Mouse (Mus musculus) neural tube, embryonic 12.5 days (tissue): ENCODE results near the gene Nelfe. TPM values are rescaled to one million over a fixed set of nuclear protein-coding genes. Genes with fewer than 3 reads are reported as not detected.
A peak's percentile ranks its signal among the peaks of the same experiment; 100 is the strongest.

ENCODE experiments used
- ATAC-seq: fragments of 200-750 bp; cut with Nextera tagmentation; 2 replicates; pipeline ENCODE4 v1.8.0; 2017; ENCODE audit warnings: low read depth, mild to moderate bottlenecking, moderate TSS enrichment, moderate library complexity; ENCODE audit not compliant: low FRiP score
- H3K27ac ChIP-seq: fragments of 300-500 bp; sonication (generic); 2 replicates; pipeline ENCODE4 v1.5.1; 2016
- H3K27me3 ChIP-seq: fragments of 300-500 bp; sonication (generic); replicated peaks from 2 replicates; pipeline ENCODE4 v1.6.1; 2016; ENCODE audit warnings: mild to moderate bottlenecking
- H3K36me3 ChIP-seq: fragments of 300-500 bp; sonication (generic); 2 replicates; pipeline ENCODE4 v1.6.1; 2016; ENCODE audit warnings: mild to moderate bottlenecking
- H3K4me1 ChIP-seq: fragments of 300-500 bp; sonication (generic); 2 replicates; pipeline ENCODE4 v1.6.1; 2016
- H3K4me2 ChIP-seq: fragments of 300-500 bp; sonication (generic); replicated peaks from 2 replicates; pipeline ENCODE4 v1.6.1; 2016; ENCODE audit warnings: mild to moderate bottlenecking
- H3K4me3 ChIP-seq: fragments of 300-500 bp; sonication (generic); 2 replicates; pipeline ENCODE4 v1.5.1; 2016
- H3K9ac ChIP-seq: fragments of 300-500 bp; sonication (generic); 2 replicates; pipeline ENCODE4 v1.6.1; 2016; ENCODE audit warnings: mild to moderate bottlenecking
- H3K9me3 ChIP-seq: fragments of 300-500 bp; sonication (generic); 2 replicates; pipeline ENCODE4 v1.6.1; 2016; ENCODE audit warnings: mild to moderate bottlenecking
- WGBS: fragments of 180-500 bp; shearing (Covaris S2); methylation state at CpG from one replicate; pipeline ENCODE4 v1.1.7; 2016; 5-methylcytosine and 5-hydroxymethylcytosine counted together
- polyA plus RNA-seq: library from polyadenylated mRNA; unstranded; fragments of >200 nt; fragmentation: Nextera tagmentation; extraction: Ambion mirVana; gene quantifications from 2 replicates; pipeline ENCODE4 v1.2.1, GENCODE M21; 2016

The Nelfe gene
- polyA plus RNA-seq, 1 experiment from 2014 or later = 95.9 TPM

DNA sequence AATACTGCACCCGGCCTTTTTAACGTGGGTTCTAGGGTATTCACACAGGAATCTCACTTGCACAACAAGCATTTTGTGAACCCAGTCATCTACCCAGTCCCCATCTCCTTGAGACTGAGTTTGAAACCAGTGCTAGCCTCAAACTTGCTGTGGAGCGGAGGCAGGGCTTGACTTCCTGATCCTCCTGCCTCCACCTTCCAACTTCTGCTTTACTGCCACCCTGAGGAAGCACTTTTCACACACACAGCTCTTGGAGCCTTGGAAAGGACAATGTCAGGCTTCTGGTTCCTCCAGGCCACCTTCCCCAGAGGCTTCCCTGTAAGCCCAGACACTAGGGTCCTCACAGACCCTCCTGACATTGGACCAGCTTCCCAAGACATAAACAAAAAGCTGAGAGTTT, 33.1 kb downstream of the Nelfe start:
- Histone ChIP-seq H3K9ac (no peak overlapping the region), H3K4me3 (no peak overlapping the region), H3K27me3 (peaks cover 8% of the 10 kb centered on the region), H3K4me2 (no peak overlapping the region), H3K4me1 (no peaks in the 10 kb centered on the region), H3K36me3 (no peaks in the 10 kb centered on the region), H3K27ac (no peak overlapping the region), H3K9me3 (no peaks in the 10 kb centered on the region)
- no peak for ATAC-seq
- 66% methylated on average over 3 of the region's 3 CpGs for WGBS

DNA sequence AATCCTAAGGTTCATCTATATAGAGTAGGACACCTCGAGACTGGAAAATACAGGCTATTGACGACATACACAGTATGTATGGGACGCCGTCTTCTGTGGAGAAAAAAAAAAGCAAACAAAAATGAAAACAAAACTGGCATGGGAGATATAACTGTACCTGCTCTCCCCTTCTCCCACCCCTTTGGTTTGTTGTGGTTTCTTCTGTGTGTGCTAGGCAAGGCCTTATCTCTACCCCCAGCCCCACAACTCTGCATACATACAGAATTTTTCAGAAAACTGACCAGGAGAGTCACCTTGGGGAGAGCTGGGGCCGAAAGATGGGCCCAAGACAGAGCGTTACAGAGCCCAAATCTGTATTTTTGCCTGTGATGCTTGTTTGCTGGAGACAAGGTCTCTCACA, 34.5 kb downstream of the Nelfe start:
- Histone ChIP-seq H3K4me3 (no peak overlapping the region), H3K9ac (no peak overlapping the region), H3K27ac (no peak overlapping the region), H3K4me2 (no peak overlapping the region), H3K36me3 (no peaks in the 10 kb centered on the region), H3K9me3 (no peaks in the 10 kb centered on the region), H3K4me1 (no peaks in the 10 kb centered on the region), H3K27me3 (peaks cover 8% of the 10 kb centered on the region)
- ATAC-seq = no peak
- 87% methylated on average over 6 of the region's 6 CpGs for WGBS

DNA sequence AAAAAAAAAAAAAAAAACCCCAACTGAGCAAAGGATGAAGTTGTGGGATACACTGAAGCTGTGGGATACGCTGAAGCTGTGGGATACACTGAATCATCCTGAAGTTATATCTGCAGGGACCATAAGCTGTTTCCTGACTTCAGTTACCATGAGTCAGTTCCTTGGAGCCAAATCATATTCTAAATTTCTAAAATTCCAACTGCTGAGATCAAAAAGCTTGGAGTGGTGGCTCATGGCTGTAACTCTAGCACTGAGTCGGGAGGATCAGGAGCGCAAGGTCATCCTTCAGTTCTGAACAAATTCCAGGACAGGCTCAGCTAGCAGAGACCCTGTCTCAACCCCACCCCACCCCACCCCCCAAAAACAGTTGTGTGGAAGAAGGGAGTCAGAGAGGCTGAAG, 35.4 kb downstream of the Nelfe start:
- H3K9ac ChIP-seq = no peak overlapping the region
- no peak overlapping the region for H3K4me2 ChIP-seq
- H3K9me3 ChIP-seq = no peaks in the 10 kb centered on the region
- no peak overlapping the region for H3K4me3 ChIP-seq
- ATAC-seq = no peak
- no peak overlapping the region for H3K27ac ChIP-seq
- no peaks in the 10 kb centered on the region for H3K4me1 ChIP-seq
- no peaks in the 10 kb centered on the region for H3K36me3 ChIP-seq
- peaks cover 8% of the 10 kb centered on the region for H3K27me3 ChIP-seq
- 84% methylated on average over 3 of the region's 3 CpGs for WGBS

DNA sequence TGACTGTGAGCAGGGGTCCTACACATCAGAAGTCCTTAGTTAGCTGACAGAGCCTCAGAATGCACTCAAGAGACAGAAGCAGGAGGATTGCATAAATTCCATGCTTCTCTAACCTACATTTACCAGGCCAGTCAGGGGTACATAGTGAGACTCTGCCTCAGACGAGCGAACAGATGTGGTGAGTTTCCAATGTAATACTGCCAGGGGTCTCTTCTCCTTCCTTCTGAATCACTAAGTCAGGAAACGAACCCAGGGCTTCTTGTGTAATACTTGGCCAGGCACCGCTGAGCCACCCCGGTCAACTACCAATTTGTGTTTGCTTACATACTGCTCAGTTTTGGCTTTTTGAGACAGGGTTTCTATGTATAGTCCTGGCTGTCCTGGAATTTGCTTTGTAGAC, 37.8 kb downstream of the Nelfe start:
- no peak overlapping the region for H3K4me2 ChIP-seq
- no peaks in the 10 kb centered on the region for H3K4me1 ChIP-seq
- no peak overlapping the region for H3K4me3 ChIP-seq
- no peak for ATAC-seq
- H3K9ac ChIP-seq = no peak overlapping the region
- no peaks in the 10 kb centered on the region for H3K9me3 ChIP-seq
- no peak overlapping the region for H3K27ac ChIP-seq
- no peaks in the 10 kb centered on the region for H3K36me3 ChIP-seq
- WGBS = 89% methylated on average over 5 of the region's 5 CpGs
- H3K27me3 ChIP-seq = no peaks in the 10 kb centered on the region

DNA sequence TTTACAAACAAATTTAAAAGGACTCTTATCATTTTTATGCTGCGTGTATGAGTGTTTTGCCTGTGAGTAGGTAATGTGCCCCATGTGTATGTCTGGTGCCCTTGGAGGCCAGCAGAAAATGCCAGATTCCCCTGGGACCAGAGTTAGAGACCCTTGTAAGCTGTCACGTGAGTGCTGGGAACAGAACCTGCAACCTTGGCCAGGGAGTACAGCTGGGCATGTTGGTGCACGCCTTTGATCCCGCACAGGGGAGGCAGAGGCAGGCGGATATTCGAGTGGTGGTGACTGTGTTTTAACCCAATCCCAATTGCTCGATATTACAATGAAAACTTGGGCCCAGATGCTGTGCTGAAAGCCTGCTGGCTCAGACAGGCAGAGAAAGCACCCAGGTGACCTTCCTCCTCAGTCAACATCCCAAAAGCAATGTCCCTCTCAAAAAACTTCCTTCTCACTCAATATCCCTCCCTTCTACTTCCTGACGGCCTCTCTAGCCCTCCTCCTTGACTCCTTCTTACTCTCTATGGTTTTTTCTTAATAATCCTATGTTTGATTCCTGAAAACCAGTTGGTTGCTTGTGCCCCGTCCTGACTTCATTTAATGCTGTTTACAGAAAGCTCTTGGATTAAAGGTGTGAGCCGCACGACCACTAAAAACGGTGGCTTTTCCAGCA, 40.0 kb downstream of the Nelfe start:
- no peak overlapping the region for H3K27ac ChIP-seq
- no peaks in the 10 kb centered on the region for H3K9me3 ChIP-seq
- no peaks in the 10 kb centered on the region for H3K27me3 ChIP-seq
- WGBS = 88% methylated on average over 12 of the region's 12 CpGs
- no peak overlapping the region for H3K4me3 ChIP-seq
- H3K4me2 ChIP-seq = no peak overlapping the region
- peaks cover 10% of the 10 kb centered on the region for H3K4me1 ChIP-seq
- no peak for ATAC-seq
- no peak overlapping the region for H3K9ac ChIP-seq
- H3K36me3 ChIP-seq = no peaks in the 10 kb centered on the region

DNA sequence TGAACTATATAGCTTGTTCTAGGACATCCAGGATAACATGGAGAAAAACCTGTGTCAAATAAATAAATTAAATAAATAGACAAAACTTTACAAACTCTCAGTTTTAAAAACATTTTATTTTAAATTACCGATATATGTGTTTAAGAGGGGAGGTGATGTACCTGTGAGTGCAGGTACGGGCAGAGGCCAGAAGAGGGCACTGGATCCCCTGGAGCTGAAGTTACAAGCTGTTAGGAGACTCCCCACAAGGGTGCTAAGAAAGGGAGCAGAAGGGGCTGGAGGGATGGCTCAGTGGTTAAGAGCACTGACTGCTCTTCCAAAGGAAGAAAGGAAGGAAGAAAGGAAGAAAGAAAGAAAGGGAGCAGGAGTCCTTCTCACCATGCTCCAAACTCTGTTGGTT, 41.2 kb downstream of the Nelfe start:
- 95% methylated on average over 2 of the region's 2 CpGs for WGBS
- no peak for ATAC-seq
- H3K4me1 ChIP-seq = peaks cover 21% of the 10 kb centered on the region
- no peak overlapping the region for H3K4me3 ChIP-seq
- no peaks in the 10 kb centered on the region for H3K27me3 ChIP-seq
- H3K9me3 ChIP-seq = no peaks in the 10 kb centered on the region
- no peak overlapping the region for H3K4me2 ChIP-seq
- peaks cover 7% of the 10 kb centered on the region; the same call in 1 of the 2 replicates for H3K36me3 ChIP-seq
- no peak overlapping the region for H3K27ac ChIP-seq
- no peak overlapping the region for H3K9ac ChIP-seq

DNA sequence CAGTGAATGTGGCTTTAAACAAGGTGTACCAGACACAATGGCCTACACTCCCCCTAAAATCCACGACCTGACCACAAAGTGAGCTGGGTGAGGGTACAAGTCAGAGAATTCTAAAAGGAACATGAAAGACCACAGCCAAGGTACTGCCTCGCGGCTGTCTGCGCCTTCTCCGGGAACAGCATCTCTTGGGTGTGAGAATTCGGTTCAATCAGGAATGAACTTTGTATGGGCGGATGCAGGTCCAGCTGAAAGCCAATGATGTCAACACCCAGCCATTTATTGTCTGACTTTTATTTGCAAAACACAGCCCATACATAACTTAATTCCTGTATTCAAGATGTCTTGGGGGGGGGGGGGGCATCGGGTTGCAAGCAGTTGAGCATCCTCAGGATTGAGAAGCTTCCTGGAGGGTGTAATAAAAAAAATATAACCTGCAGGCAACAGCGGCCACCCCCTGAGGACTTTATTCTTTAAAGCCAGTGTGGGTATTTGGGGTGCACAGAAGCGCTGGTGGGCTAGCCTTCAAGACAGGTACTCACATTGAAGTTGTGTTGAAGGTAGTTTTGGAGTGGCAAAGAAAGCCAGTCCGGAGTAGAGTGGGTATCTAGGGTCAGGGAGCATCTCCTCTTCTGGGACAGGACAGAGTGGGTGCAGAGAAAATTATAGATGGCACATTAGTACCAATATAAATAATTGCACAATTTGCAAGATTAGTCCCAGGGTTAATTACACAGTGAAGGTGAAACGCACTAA, 43.1 kb downstream of the Nelfe start:
- ATAC-seq = no peak
- H3K4me2 ChIP-seq = peak overlapping the region; percentile 98
- no peak overlapping the region for H3K4me3 ChIP-seq
- 65% methylated on average over 12 of the region's 12 CpGs for WGBS
- H3K27ac ChIP-seq = 0 out of 2 replicates have a peak overlapping the region, but pooled peaks have one; percentile 1
- H3K9ac ChIP-seq = 0 out of 2 replicates have a peak overlapping the region, but pooled peaks have one; percentile 95
- peaks cover 37% of the 10 kb centered on the region for H3K4me1 ChIP-seq
- H3K9me3 ChIP-seq = no peaks in the 10 kb centered on the region
- H3K27me3 ChIP-seq = no peaks in the 10 kb centered on the region
- peaks cover 8% of the 10 kb centered on the region; the same call in 1 of the 2 replicates for H3K36me3 ChIP-seq

DNA sequence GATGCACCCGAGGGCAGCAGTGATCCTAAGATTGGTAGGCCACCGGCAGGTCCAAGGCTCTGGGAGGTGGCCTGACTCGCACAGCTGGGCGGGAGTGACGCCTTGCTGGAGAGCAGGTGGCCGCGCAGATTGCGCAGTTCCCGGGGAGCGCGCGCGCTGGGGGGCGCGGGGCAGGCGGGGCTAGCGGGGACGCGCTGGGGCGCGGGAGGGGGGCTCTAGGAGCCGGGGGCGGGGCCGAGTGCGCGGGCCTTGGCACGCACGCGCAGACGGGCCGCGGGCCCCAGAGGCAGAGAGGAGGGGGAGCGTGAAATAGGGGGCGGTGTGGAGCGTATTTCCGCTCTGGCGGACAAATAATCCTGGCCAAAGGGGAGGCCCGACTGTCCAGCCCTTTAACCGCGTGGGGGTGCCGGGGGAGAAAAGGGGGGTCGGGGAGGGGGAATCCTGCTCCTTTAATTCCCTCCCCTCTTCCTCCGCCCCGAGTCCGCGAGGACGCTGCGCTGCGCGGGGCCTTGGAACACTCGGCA, 43.9 kb downstream of the Nelfe start:
- under 1% methylated on average over 42 of the region's 51 CpGs for WGBS
- Histone ChIP-seq H3K9ac (peak overlapping the region; percentile 95), H3K27ac (peak overlapping the region; percentile 84), H3K4me3 (peak overlapping the region; percentile 88), H3K36me3 (peaks cover 8% of the 10 kb centered on the region; the same call in 1 of the 2 replicates), H3K9me3 (no peaks in the 10 kb centered on the region), H3K4me2 (peak overlapping the region; percentile 98), H3K4me1 (peaks cover 37% of the 10 kb centered on the region), H3K27me3 (no peaks in the 10 kb centered on the region)
- peak; percentile 85 for ATAC-seq

DNA sequence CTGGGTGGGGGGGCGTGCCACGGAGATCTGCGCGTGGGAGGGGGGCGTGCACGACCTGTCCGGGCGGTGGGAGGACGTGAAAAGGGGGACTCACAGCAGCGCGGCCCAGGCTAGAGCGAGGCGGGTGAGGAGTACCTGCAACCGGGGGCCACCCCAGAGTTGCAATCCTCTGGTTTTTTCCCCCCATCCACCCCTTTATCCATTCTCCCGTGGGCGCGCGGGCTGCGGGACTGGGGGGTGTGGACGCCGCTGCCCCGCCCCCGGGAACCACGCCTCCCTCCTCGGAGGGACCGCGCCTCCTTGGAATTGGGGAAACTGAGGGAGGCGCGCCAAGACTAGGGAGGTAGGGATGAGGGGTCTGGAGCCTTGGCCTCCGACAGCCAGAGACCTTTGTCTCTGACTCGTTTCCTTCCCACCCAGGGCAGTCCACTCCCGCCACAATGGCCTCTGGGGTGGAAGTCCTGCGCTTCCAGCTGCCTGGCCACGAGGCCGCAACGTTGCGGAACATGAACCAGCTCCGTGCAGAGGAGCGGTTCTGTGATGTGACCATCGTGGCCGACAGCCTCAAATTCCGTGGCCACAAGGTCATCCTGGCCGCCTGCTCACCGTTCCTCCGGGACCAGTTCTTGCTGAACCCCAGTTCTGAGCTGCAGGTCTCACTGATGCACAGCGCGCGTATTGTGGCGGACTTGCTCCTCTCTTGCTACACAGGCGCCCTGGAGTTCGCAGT, 44.8 kb downstream of the Nelfe start:
- Histone ChIP-seq H3K36me3 (peaks cover 8% of the 10 kb centered on the region; the same call in 1 of the 2 replicates), H3K27ac (peak overlapping the region; percentile 84), H3K4me2 (peak overlapping the region; percentile 98), H3K4me3 (peak overlapping the region; percentile 88), H3K4me1 (peaks cover 41% of the 10 kb centered on the region), H3K9me3 (no peaks in the 10 kb centered on the region), H3K27me3 (no peaks in the 10 kb centered on the region), H3K9ac (peak overlapping the region; percentile 95)
- peak; percentile 34; the same call in 1 of the 2 replicates for ATAC-seq
- WGBS = 6% methylated on average over 51 of the region's 51 CpGs

DNA sequence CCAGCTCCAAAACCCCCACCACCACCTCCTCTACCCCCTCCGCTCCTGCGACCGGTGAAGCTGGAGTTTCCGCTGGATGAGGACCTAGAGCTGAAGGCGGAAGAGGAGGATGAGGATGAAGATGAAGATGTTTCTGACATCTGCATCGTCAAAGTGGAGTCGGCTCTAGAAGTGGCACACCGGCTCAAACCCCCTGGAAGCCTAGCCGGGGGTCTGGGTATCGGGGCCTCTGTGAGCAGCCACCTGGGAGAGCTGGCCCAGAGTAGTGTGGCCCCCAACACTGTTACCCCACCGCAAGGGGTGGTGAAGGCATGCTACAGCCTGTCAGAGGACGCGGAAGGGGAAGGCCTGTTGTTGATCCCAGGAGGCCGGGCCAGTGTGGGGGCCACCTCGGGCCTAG, 45.5 kb downstream of the Nelfe start:
- peak overlapping the region; percentile 88 for H3K4me3 ChIP-seq
- H3K36me3 ChIP-seq = peaks cover 8% of the 10 kb centered on the region; the same call in 1 of the 2 replicates
- ATAC-seq = no peak
- H3K9ac ChIP-seq = peak overlapping the region; percentile 95
- H3K4me2 ChIP-seq = peak overlapping the region; percentile 98
- H3K27ac ChIP-seq = no peak overlapping the region
- WGBS = 96% methylated on average over 15 of the region's 15 CpGs
- H3K27me3 ChIP-seq = no peaks in the 10 kb centered on the region
- H3K9me3 ChIP-seq = no peaks in the 10 kb centered on the region
- H3K4me1 ChIP-seq = peaks cover 41% of the 10 kb centered on the region

DNA sequence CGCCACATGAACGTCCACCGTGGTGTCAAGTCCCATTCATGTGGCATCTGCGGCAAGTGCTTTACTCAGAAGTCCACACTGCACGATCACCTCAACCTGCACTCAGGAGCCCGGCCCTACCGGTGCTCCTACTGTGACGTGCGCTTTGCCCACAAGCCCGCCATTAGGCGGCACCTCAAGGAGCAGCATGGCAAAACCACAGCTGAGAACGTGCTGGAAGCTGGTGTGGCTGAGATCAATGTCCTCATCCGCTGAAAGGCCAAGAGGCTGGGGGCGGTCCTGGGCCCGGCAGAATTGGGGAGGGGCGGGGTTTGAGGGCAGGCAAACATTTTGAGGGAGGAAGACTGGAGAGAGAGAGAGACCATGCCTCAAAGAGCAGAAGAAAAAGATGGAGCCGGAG, 46.2 kb downstream of the Nelfe start:
- H3K27ac ChIP-seq = no peak overlapping the region
- no peak overlapping the region for H3K9ac ChIP-seq
- peaks cover 41% of the 10 kb centered on the region for H3K4me1 ChIP-seq
- 89% methylated on average over 17 of the region's 17 CpGs for WGBS
- no peaks in the 10 kb centered on the region for H3K27me3 ChIP-seq
- peaks cover 12% of the 10 kb centered on the region for H3K36me3 ChIP-seq
- no peaks in the 10 kb centered on the region for H3K9me3 ChIP-seq
- H3K4me3 ChIP-seq = 0 out of 2 replicates have a peak overlapping the region, but pooled peaks have one; percentile 5
- ATAC-seq = no peak
- H3K4me2 ChIP-seq = peak overlapping the region; percentile 98
